Mouse (Mus musculus): ENCODE results near the gene Gm4553. TPM values are rescaled to one million over a fixed set of nuclear protein-coding genes. Genes with fewer than 3 reads are reported as not detected.

The Gm4553 gene
- polyA plus RNA-seq (2015; fragmentation: Nextera tagmentation; extraction: Ambion mirVana) = not detected in 2 replicates

GRCm38 (mm10) chr7:142165639-142166038 lies at the start of gene Gm4553:
TSS of gene Gm4553 (minus strand) at chr7:142165739.

GRCm38 (mm10) chr7:142211559-142211958 lies 46.0 kb upstream of the Gm4553 start, which contains the start of gene Gm7579:
TSS of gene Gm7579 (plus strand) at chr7:142211859.

GRCm38 (mm10) chr7:142201064-142201463 lies 35.5 kb upstream of the Gm4553 start, which contains the start of gene Krtap5-3:
TSS of gene Krtap5-3 (plus strand) at chr7:142201364.

GRCm38 (mm10) chr7:142190289-142190688 lies 24.8 kb upstream of the Gm4553 start, which contains the start of gene Gm10153:
TSS of gene Gm10153 (minus strand) at chr7:142190389.

GRCm38 (mm10) chr7:142175905-142176304 lies 10.4 kb upstream of the Gm4553 start, which contains the start of gene Krtap5-2:
TSS of gene Krtap5-2 (minus strand) at chr7:142176005.

GRCm38 (mm10) chr7:142157013-142157412 lies 8.5 kb downstream of the Gm4553 start, which contains the start of gene Gm29735:
TSS of gene Gm29735 (minus strand) at chr7:142157113.

GRCm38 (mm10) chr7:142144507-142144906 lies 21.0 kb downstream of the Gm4553 start, which contains the start of gene Gm45337:
TSS of gene Gm45337 (minus strand) at chr7:142144607.

DNA sequence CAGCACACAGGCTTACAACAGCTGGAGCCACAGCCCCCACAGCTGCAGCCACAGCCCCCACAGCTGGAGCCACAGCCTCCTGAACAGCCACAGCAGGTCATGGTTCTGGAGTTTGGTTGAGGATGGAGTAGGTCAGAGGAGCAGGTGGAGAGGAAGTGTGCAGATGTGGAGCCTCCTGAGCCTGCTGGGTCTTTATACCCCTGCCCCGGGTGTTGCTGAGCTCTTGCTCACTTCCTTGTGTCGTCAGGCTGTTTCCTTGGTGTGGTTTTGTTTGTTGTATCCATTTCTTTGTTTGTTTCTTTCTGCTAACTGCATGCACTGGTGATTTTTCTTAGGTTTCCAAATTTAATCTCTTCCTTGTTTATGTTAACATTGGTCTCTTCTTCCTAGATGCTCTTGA lies 29.6 kb downstream of the Gm4553 start, which contains the start of gene Gm39115:
Gm39115 (minus strand) TSS at position 101 of the 400 bp plus-strand sequence.

DNA sequence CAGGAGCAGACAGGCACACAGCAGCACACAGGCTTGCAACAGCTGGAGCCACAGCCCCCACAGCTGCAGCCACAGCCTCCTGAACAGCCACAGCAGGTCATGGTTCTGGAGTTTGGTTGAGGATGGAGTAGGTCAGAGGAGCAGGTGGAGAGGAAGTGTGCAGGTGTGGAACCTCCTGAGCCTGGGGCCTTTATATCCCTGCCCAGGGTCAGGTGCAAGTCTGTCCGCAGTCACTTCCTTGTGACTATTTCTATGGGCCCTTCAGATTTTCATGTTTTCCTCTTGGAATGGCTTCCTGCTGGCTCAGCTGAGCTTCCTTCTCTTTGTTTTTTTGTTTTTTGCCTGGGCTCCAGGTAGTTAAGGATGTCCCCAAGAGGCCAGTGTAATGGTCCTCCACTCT lies 44.9 kb downstream of the Gm4553 start, which contains the start of gene Gm45618:
Gm45618 (minus strand) TSS at position 101 of the 400 bp plus-strand sequence.

Other genes starting within 250 kb of the Gm4553 start
- 61.3 and 69.3 TPM in 2 replicates for gene Tollip, start 247.2 kb downstream of the Gm4553 start, polyA plus RNA-seq (2015; fragmentation: Nextera tagmentation; extraction: Ambion mirVana)
- gene Brsk2, start 216.0 kb downstream of the Gm4553 start, polyA plus RNA-seq (2015; fragmentation: Nextera tagmentation; extraction: Ambion mirVana) = 20.1 and 22.0 TPM in 2 replicates
- 42.3 and 44.3 TPM in 2 replicates for gene Mob2, start 104.7 kb downstream of the Gm4553 start, polyA plus RNA-seq (2015; fragmentation: Nextera tagmentation; extraction: Ambion mirVana)
- gene Dusp8, start 69.9 kb downstream of the Gm4553 start, polyA plus RNA-seq (2015; fragmentation: Nextera tagmentation; extraction: Ambion mirVana) = 122 and 126 TPM in 2 replicates
- not detected in 2 replicates for gene Gm45618, start 45.0 kb downstream of the Gm4553 start, polyA plus RNA-seq (2015; fragmentation: Nextera tagmentation; extraction: Ambion mirVana)
- not detected in 2 replicates for gene Gm39115, start 29.7 kb downstream of the Gm4553 start, polyA plus RNA-seq (2015; fragmentation: Nextera tagmentation; extraction: Ambion mirVana)
- not detected in 2 replicates for gene Gm45337, start 21.1 kb downstream of the Gm4553 start, polyA plus RNA-seq (2015; fragmentation: Nextera tagmentation; extraction: Ambion mirVana)
- not detected in 2 replicates for gene Gm29735, start 8.6 kb downstream of the Gm4553 start, polyA plus RNA-seq (2015; fragmentation: Nextera tagmentation; extraction: Ambion mirVana)
- gene Krtap5-2, start 10.3 kb upstream of the Gm4553 start, polyA plus RNA-seq (2015; fragmentation: Nextera tagmentation; extraction: Ambion mirVana) = not detected in 2 replicates
- gene Gm10153, start 24.6 kb upstream of the Gm4553 start, polyA plus RNA-seq (2015; fragmentation: Nextera tagmentation; extraction: Ambion mirVana) = not detected in 2 replicates
- gene Krtap5-3, start 35.6 kb upstream of the Gm4553 start, polyA plus RNA-seq (2015; fragmentation: Nextera tagmentation; extraction: Ambion mirVana) = not detected in 2 replicates
- not detected in 2 replicates for gene Gm7579, start 46.1 kb upstream of the Gm4553 start, polyA plus RNA-seq (2015; fragmentation: Nextera tagmentation; extraction: Ambion mirVana)
- not detected in 2 replicates for gene Krtap5-5, start 64.2 kb upstream of the Gm4553 start, polyA plus RNA-seq (2015; fragmentation: Nextera tagmentation; extraction: Ambion mirVana)
- gene Gm40460, start 75.3 kb upstream of the Gm4553 start, polyA plus RNA-seq (2015; fragmentation: Nextera tagmentation; extraction: Ambion mirVana) = not detected in 2 replicates
- gene Gm2431, start 92.6 kb upstream of the Gm4553 start, polyA plus RNA-seq (2015; fragmentation: Nextera tagmentation; extraction: Ambion mirVana) = not detected in 2 replicates
- gene Gm4559, start 108.6 kb upstream of the Gm4553 start, polyA plus RNA-seq (2015; fragmentation: Nextera tagmentation; extraction: Ambion mirVana) = not detected in 2 replicates
- gene Krtap5-1, start 131.4 kb upstream of the Gm4553 start, polyA plus RNA-seq (2015; fragmentation: Nextera tagmentation; extraction: Ambion mirVana) = not detected in 2 replicates
- not detected in 2 replicates for gene Krtap5-4, start 137.8 kb upstream of the Gm4553 start, polyA plus RNA-seq (2015; fragmentation: Nextera tagmentation; extraction: Ambion mirVana)
- gene Ifitm10, start 208.0 kb upstream of the Gm4553 start, polyA plus RNA-seq (2015; fragmentation: Nextera tagmentation; extraction: Ambion mirVana) = 31.7 and 34.0 TPM in 2 replicates
- gene Gm49369, start 216.9 kb upstream of the Gm4553 start, polyA plus RNA-seq (2015; fragmentation: Nextera tagmentation; extraction: Ambion mirVana) = 1.2 TPM in 1 of 2 replicates, not detected in the other
- 389 and 402 TPM in 2 replicates for gene Ctsd, start 222.3 kb upstream of the Gm4553 start, polyA plus RNA-seq (2015; fragmentation: Nextera tagmentation; extraction: Ambion mirVana)